In genomic region chr5:137352011-137352975, GRCm38 (mm10) we compare ENCODE assay signal across 8 mouse cellular contexts. TPM values are rescaled to one million over a fixed set of nuclear protein-coding genes. Genes with fewer than 3 reads are reported as not detected.
A peak's percentile ranks its signal among the peaks of the same experiment; 100 is the strongest.
DNase-seq lines count a peak whose midpoint lies in the region; ATAC-seq and TF ChIP-seq lines count a peak whose summit lies in the region.

No protein-coding gene starts in this region.

- WGBS in embryonic facial prominence, embryonic 14.5 days = 5% methylated on average over 15 of the region's 16 CpGs
- 20% methylated on average over 16 of the region's 16 CpGs for WGBS in hindbrain, embryonic 10.5 days
- WGBS in limb, embryonic 13.5 days = 2% methylated on average over 16 of the region's 16 CpGs
- 31% methylated on average over 16 of the region's 16 CpGs for WGBS in cerebellum, adult 2 months

- peak overlapping the region; percentile 97 for H3K27ac ChIP-seq in embryonic facial prominence, embryonic 14.5 days (replicated peaks; ENCODE audit: low read depth, low read length)
- H3K27ac ChIP-seq in hindbrain, embryonic 10.5 days = peak overlapping the region; percentile 98
- peak overlapping the region; percentile 99 for H3K27ac ChIP-seq in limb, embryonic 13.5 days
- no peak overlapping the region for H3K27ac ChIP-seq in cerebellum, adult 2 months (ENCODE audit: insufficient read depth, low read length)

- no peaks in the 10 kb centered on the region for H3K27me3 ChIP-seq in embryonic facial prominence, embryonic 14.5 days (replicated peaks; ENCODE audit: control insufficient read depth, insufficient read depth, low read length)
- H3K27me3 ChIP-seq in hindbrain, embryonic 10.5 days (ENCODE audit: insufficient read depth, poor library complexity, severe bottlenecking) = no peaks in the 10 kb centered on the region
- H3K27me3 ChIP-seq in limb, embryonic 13.5 days = no peaks in the 10 kb centered on the region
- no peaks in the 10 kb centered on the region for H3K27me3 ChIP-seq in myocyte (ENCODE audit: control insufficient read depth, insufficient read depth, insufficient read length)
- H3K27me3 ChIP-seq in cerebellum, adult 2 months (ENCODE audit: control insufficient read depth, insufficient read depth, low read length) = no peaks in the 10 kb centered on the region; the same call in 1 of the 2 replicates

- H3K4me3 ChIP-seq in embryonic facial prominence, embryonic 14.5 days (ENCODE audit: low read depth, low read length) = peak overlapping the region; percentile 93
- H3K4me3 ChIP-seq in hindbrain, embryonic 10.5 days = peak overlapping the region; percentile 94
- peak overlapping the region; percentile 92 for H3K4me3 ChIP-seq in limb, embryonic 13.5 days
- peak overlapping the region; percentile 64 for H3K4me3 ChIP-seq in myocyte
- no peak overlapping the region for H3K4me3 ChIP-seq in cerebellum, adult 2 months (replicated peaks; ENCODE audit: insufficient read depth, low read depth, low read length)

- no peak for TF ChIP-seq CTCF in cerebellum, adult 2 months (IDR thresholded peaks at IDR 0.05; ENCODE audit: borderline replicate concordance, insufficient read depth, low read depth, low read length)

- DNase-seq in R1 (ENCODE audit: low read depth, low spot score) = peak; percentile 83
- peak; percentile 48 for DNase-seq in embryonic facial prominence, embryonic 14.5 days (ENCODE audit: low spot score)
- DNase-seq in hindbrain, embryonic 10.5 days (ENCODE audit: low spot score) = no peak
- DNase-seq in cerebellum, postnatal 36 days = no peak
- DNase-seq in cerebellum, adult 2 months = no peak
- DNase-seq in yolk sac, embryonic 10.5 days (ENCODE audit: low spot score) = no peak

- peaks cover 38% of the 10 kb centered on the region for H3K36me3 ChIP-seq in embryonic facial prominence, embryonic 14.5 days (ENCODE audit: control insufficient read depth, insufficient read depth, low read length)
- H3K36me3 ChIP-seq in hindbrain, embryonic 10.5 days = peaks cover 50% of the 10 kb centered on the region
- H3K36me3 ChIP-seq in limb, embryonic 13.5 days = peaks cover 38% of the 10 kb centered on the region
- no peaks in the 10 kb centered on the region for H3K36me3 ChIP-seq in myocyte (ENCODE audit: control insufficient read depth, insufficient read depth)

- H3K79me2 ChIP-seq in myocyte (ENCODE audit: control insufficient read depth, insufficient read depth) = peaks cover 12% of the 10 kb centered on the region

- no peak overlapping the region for H3ac ChIP-seq in myocyte (ENCODE audit: control insufficient read depth, insufficient read length)

- no peaks in the 10 kb centered on the region for H3K9me3 ChIP-seq in embryonic facial prominence, embryonic 14.5 days (ENCODE audit: control insufficient read depth, low read length)
- H3K9me3 ChIP-seq in hindbrain, embryonic 10.5 days = no peaks in the 10 kb centered on the region
- H3K9me3 ChIP-seq in limb, embryonic 13.5 days = no peaks in the 10 kb centered on the region

- TF ChIP-seq POLR2A in myocyte (IDR thresholded peaks at IDR 0.05; ENCODE audit: insufficient read length, low read depth) = no peak
- no peak for TF ChIP-seq POLR2A in cerebellum, adult 2 months (IDR thresholded peaks at IDR 0.05; ENCODE audit: borderline replicate concordance, insufficient read depth, low read length)

- peak overlapping the region; percentile 96 for H3K9ac ChIP-seq in embryonic facial prominence, embryonic 14.5 days (ENCODE audit: low read depth, low read length)
- peak overlapping the region; percentile 99 for H3K9ac ChIP-seq in limb, embryonic 13.5 days

- peaks cover 15% of the 10 kb centered on the region for H3K4me1 ChIP-seq in embryonic facial prominence, embryonic 14.5 days (ENCODE audit: control insufficient read depth, insufficient read depth, low read length)
- H3K4me1 ChIP-seq in hindbrain, embryonic 10.5 days (replicated peaks) = peaks cover 60% of the 10 kb centered on the region
- H3K4me1 ChIP-seq in limb, embryonic 13.5 days = peaks cover 58% of the 10 kb centered on the region
- H3K4me1 ChIP-seq in cerebellum, adult 2 months (ENCODE audit: control insufficient read depth, insufficient read depth, low read length) = no peaks in the 10 kb centered on the region

- ATAC-seq in embryonic facial prominence, embryonic 14.5 days (ENCODE audit: low read depth) = no peak
- ATAC-seq in limb, embryonic 13.5 days (ENCODE audit: low FRiP score, low read depth) = no peak

- peak overlapping the region; percentile 90 for H3K4me2 ChIP-seq in embryonic facial prominence, embryonic 14.5 days (ENCODE audit: low read depth, low read length)
- H3K4me2 ChIP-seq in limb, embryonic 13.5 days (replicated peaks) = peak overlapping the region; percentile 95
- peak overlapping the region; percentile 80 for H3K4me2 ChIP-seq in myocyte (ENCODE audit: low read depth)

TF ChIP-seq in myocyte, 11 proteins besides CTCF, POLR2A, EP300 and RAD21:
- TF ChIP-seq MAX (IDR thresholded peaks at IDR 0.05; ENCODE audit: low read depth) = no peak
- no peak for TF ChIP-seq POLR2AphosphoS2 (IDR thresholded peaks at IDR 0.05; ENCODE audit: insufficient read length, low read depth)
- TF ChIP-seq CEBPB (IDR thresholded peaks at IDR 0.05; ENCODE audit: insufficient read depth, poor library complexity, severe bottlenecking) = no peak
- TF ChIP-seq E2F4 (IDR thresholded peaks at IDR 0.05; ENCODE audit: insufficient read depth) = no peak
- TF ChIP-seq TCF3 (IDR thresholded peaks at IDR 0.05; ENCODE audit: insufficient read length, low read depth) = no peak

RNA-seq across cellular contexts. Expression of gene Ephb4, which starts 2.4 kb away (rescaled TPM):
- polyA plus RNA-seq in embryonic facial prominence, embryonic 14.5 days (2014; fragmentation: Nextera tagmentation; extraction: Ambion mirVana) = 57.7 and 68.1 TPM in 2 replicates
- 29.7 and 31.4 TPM in 2 replicates for polyA plus RNA-seq in hindbrain, embryonic 10.5 days (2016; fragmentation: Nextera tagmentation; extraction: Ambion mirVana)
- 76.5 and 82.3 TPM in 2 replicates for polyA plus RNA-seq in limb, embryonic 13.5 days (2015; fragmentation: Nextera tagmentation; extraction: Ambion mirVana)
- polyA plus RNA-seq in myocyte (2012; fragmentation: generic; extraction: Trizol) = 17.8 TPM
- 4.9 and 5.0 TPM in 2 replicates for polyA plus RNA-seq in cerebellum, adult 2 months (2012; rRNA removed)

RNA-seq across cellular contexts. Expression of gene Slc12a9, which starts 18.9 kb away (rescaled TPM):
- 8.6 and 8.8 TPM in 2 replicates for polyA plus RNA-seq in embryonic facial prominence, embryonic 14.5 days (2014; fragmentation: Nextera tagmentation; extraction: Ambion mirVana)
- 14.2 and 17.2 TPM in 2 replicates for polyA plus RNA-seq in hindbrain, embryonic 10.5 days (2016; fragmentation: Nextera tagmentation; extraction: Ambion mirVana)
- 17.2 and 17.9 TPM in 2 replicates for polyA plus RNA-seq in limb, embryonic 13.5 days (2015; fragmentation: Nextera tagmentation; extraction: Ambion mirVana)
- polyA plus RNA-seq in myocyte (2012; fragmentation: generic; extraction: Trizol) = 7.9 TPM
- 31.0 and 31.6 TPM in 2 replicates for polyA plus RNA-seq in cerebellum, adult 2 months (2012; rRNA removed)

RNA-seq across cellular contexts. Expression of gene Trip6, which starts 38.1 kb away (rescaled TPM):
- polyA plus RNA-seq in embryonic facial prominence, embryonic 14.5 days (2014; fragmentation: Nextera tagmentation; extraction: Ambion mirVana) = 72.3 and 88.9 TPM in 2 replicates
- polyA plus RNA-seq in hindbrain, embryonic 10.5 days (2016; fragmentation: Nextera tagmentation; extraction: Ambion mirVana) = 53.9 and 57.2 TPM in 2 replicates
- 104 and 107 TPM in 2 replicates for polyA plus RNA-seq in limb, embryonic 13.5 days (2015; fragmentation: Nextera tagmentation; extraction: Ambion mirVana)
- polyA plus RNA-seq in myocyte (2012; fragmentation: generic; extraction: Trizol) = 46.2 TPM
- 10.3 and 11.0 TPM in 2 replicates for polyA plus RNA-seq in cerebellum, adult 2 months (2012; rRNA removed)

RNA-seq across cellular contexts. Expression of gene Srrt, which starts 44.8 kb away (rescaled TPM):
- polyA plus RNA-seq in embryonic facial prominence, embryonic 14.5 days (2014; fragmentation: Nextera tagmentation; extraction: Ambion mirVana) = 101 and 105 TPM in 2 replicates
- polyA plus RNA-seq in hindbrain, embryonic 10.5 days (2016; fragmentation: Nextera tagmentation; extraction: Ambion mirVana) = 175 and 186 TPM in 2 replicates
- 141 and 149 TPM in 2 replicates for polyA plus RNA-seq in limb, embryonic 13.5 days (2015; fragmentation: Nextera tagmentation; extraction: Ambion mirVana)
- 59.0 TPM for polyA plus RNA-seq in myocyte (2012; fragmentation: generic; extraction: Trizol)
- 208 and 224 TPM in 2 replicates for polyA plus RNA-seq in cerebellum, adult 2 months (2012; rRNA removed)

RNA-seq across cellular contexts. Expression of gene Ufsp1, which starts 57.9 kb away (rescaled TPM):
- 11.1 and 12.3 TPM in 2 replicates for polyA plus RNA-seq in embryonic facial prominence, embryonic 14.5 days (2014; fragmentation: Nextera tagmentation; extraction: Ambion mirVana)
- 10.6 and 12.2 TPM in 2 replicates for polyA plus RNA-seq in hindbrain, embryonic 10.5 days (2016; fragmentation: Nextera tagmentation; extraction: Ambion mirVana)
- polyA plus RNA-seq in limb, embryonic 13.5 days (2015; fragmentation: Nextera tagmentation; extraction: Ambion mirVana) = 8.4 and 9.6 TPM in 2 replicates
- 9.0 TPM for polyA plus RNA-seq in myocyte (2012; fragmentation: generic; extraction: Trizol)
- 27.9 and 28.2 TPM in 2 replicates for polyA plus RNA-seq in cerebellum, adult 2 months (2012; rRNA removed)

Comparison
In these comparisons a context has a peak if more than half of its experiments do, and no peak if none do; other contexts are left out.
1. DNase-seq: peak in R1 (single experiment) and embryonic facial prominence, embryonic 14.5 days (single experiment); none in hindbrain, embryonic 10.5 days (single experiment), cerebellum, postnatal 36 days (0 of 2), cerebellum, adult 2 months (0 of 2) and yolk sac, embryonic 10.5 days (single experiment).
2. Peak in every context shown above with its lines, with median percentiles within 50 percentile points of each other: H3K4me2 ChIP-seq.